10 mouse cellular contexts compared by ENCODE assay signal in genomic region chr3:31259553-31260255, GRCm38 (mm10). TPM values are rescaled to one million over a fixed set of nuclear protein-coding genes. Genes with fewer than 3 reads are reported as not detected.
A peak's percentile ranks its signal among the peaks of the same experiment; 100 is the strongest.
DNase-seq lines count a peak whose midpoint lies in the region; ATAC-seq lines count a peak whose summit lies in the region.
"Had no signal": no experiment of that assay in that cellular context is flagged by ENCODE, and none has a peak within 500 bp of the region (broad histone marks: within the 10 kb centered on the region; RNA-seq: fewer than 3 reads in every experiment).

No protein-coding gene starts in this region.

- 48% methylated on average over 7 of the region's 7 CpGs for WGBS in kidney, embryonic 16.5 days
- 75% methylated on average over 7 of the region's 7 CpGs for WGBS in embryonic facial prominence, embryonic 10.5 days
- 55% methylated on average over 7 of the region's 7 CpGs for WGBS in limb, embryonic 13.5 days
- WGBS in liver, embryonic 11.5 days, result 43% methylated on average over 7 of the region's 7 CpGs

- H3K4me2 ChIP-seq in kidney, embryonic 16.5 days (replicated peaks; ENCODE audit: low read depth, low read length), result no peak overlapping the region
- no peak overlapping the region for H3K4me2 ChIP-seq in limb, embryonic 13.5 days (replicated peaks)
- no peak overlapping the region for H3K4me2 ChIP-seq in liver, embryonic 11.5 days
- H3K4me2 ChIP-seq: forebrain, embryonic 12.5 days; hindbrain, embryonic 15.5 days had no signal

- DNase-seq in cerebellum, adult 9-11 months, result peak; percentile 54
- DNase-seq in cerebellum, postnatal 4 days (ENCODE audit: low spot score in 2 of 2), result no peak
- no peak for DNase-seq in kidney, adult 11 months
- DNase-seq in embryonic facial prominence, embryonic 10.5 days (ENCODE audit: low spot score), result no peak
- no peak for DNase-seq in right cerebral cortex, postnatal 10 days (ENCODE audit: low spot score in 2 of 2)
- DNase-seq in liver, embryonic 11.5 days (ENCODE audit: low spot score), result no peak

- no peaks in the 10 kb centered on the region for H3K9me3 ChIP-seq in kidney, embryonic 16.5 days (ENCODE audit: low read length)
- H3K9me3 ChIP-seq in embryonic facial prominence, embryonic 10.5 days, result no peaks in the 10 kb centered on the region
- no peaks in the 10 kb centered on the region for H3K9me3 ChIP-seq in limb, embryonic 13.5 days
- no peaks in the 10 kb centered on the region for H3K9me3 ChIP-seq in liver, embryonic 11.5 days (ENCODE audit: control insufficient read depth, low read length)
- H3K9me3 ChIP-seq: forebrain, embryonic 12.5 days; hindbrain, embryonic 15.5 days had no signal

- peaks cover 30% of the 10 kb centered on the region for H3K4me1 ChIP-seq in kidney, embryonic 16.5 days (ENCODE audit: insufficient read depth, low read length)
- peaks cover 28% of the 10 kb centered on the region for H3K4me1 ChIP-seq in embryonic facial prominence, embryonic 10.5 days
- peaks cover 30% of the 10 kb centered on the region for H3K4me1 ChIP-seq in limb, embryonic 13.5 days
- no peaks in the 10 kb centered on the region for H3K4me1 ChIP-seq in liver, embryonic 11.5 days (replicated peaks; ENCODE audit: control insufficient read depth, insufficient read depth, low read length)
- H3K4me1 ChIP-seq: hindbrain, embryonic 15.5 days had no signal

- H3K9ac ChIP-seq in kidney, embryonic 16.5 days (replicated peaks; ENCODE audit: low read length), result no peak overlapping the region
- 0 out of 2 replicates have a peak overlapping the region, but pooled peaks have one; percentile 19 for H3K9ac ChIP-seq in limb, embryonic 13.5 days
- H3K9ac ChIP-seq in liver, embryonic 11.5 days (ENCODE audit: low read depth, low read length), result no peak overlapping the region
- H3K9ac ChIP-seq: forebrain, embryonic 12.5 days; hindbrain, embryonic 15.5 days had no signal

- no peaks in the 10 kb centered on the region for H3K27me3 ChIP-seq in kidney, embryonic 16.5 days (ENCODE audit: insufficient read depth, low read length)
- no peaks in the 10 kb centered on the region for H3K27me3 ChIP-seq in embryonic facial prominence, embryonic 10.5 days (replicated peaks; ENCODE audit: low read depth, poor library complexity, severe bottlenecking)
- no peaks in the 10 kb centered on the region for H3K27me3 ChIP-seq in limb, embryonic 13.5 days
- no peaks in the 10 kb centered on the region for H3K27me3 ChIP-seq in liver, embryonic 11.5 days (replicated peaks; ENCODE audit: control insufficient read depth, insufficient read depth, low read length)
- H3K27me3 ChIP-seq: forebrain, embryonic 12.5 days; hindbrain, embryonic 15.5 days had no signal

- peak; percentile 33; the same call in 1 of the 2 replicates for ATAC-seq in kidney, embryonic 16.5 days (ENCODE audit: low FRiP score, low TSS enrichment)
- ATAC-seq in limb, embryonic 13.5 days (ENCODE audit: low FRiP score, low read depth), result peak; percentile 11; the same call in 1 of the 2 replicates
- no peak for ATAC-seq in liver, embryonic 11.5 days (replicated peaks; ENCODE audit: low FRiP score)

- no peak overlapping the region for H3K4me3 ChIP-seq in kidney, embryonic 16.5 days (ENCODE audit: low read length)
- no peak overlapping the region for H3K4me3 ChIP-seq in embryonic facial prominence, embryonic 10.5 days
- H3K4me3 ChIP-seq in limb, embryonic 13.5 days, result no peak overlapping the region
- H3K4me3 ChIP-seq in liver, embryonic 11.5 days (ENCODE audit: low read depth, low read length), result no peak overlapping the region
- H3K4me3 ChIP-seq: forebrain, embryonic 12.5 days; hindbrain, embryonic 15.5 days had no signal

- H3K27ac ChIP-seq in kidney, embryonic 16.5 days (ENCODE audit: low read length), result peak overlapping the region; percentile 86
- H3K27ac ChIP-seq in embryonic facial prominence, embryonic 10.5 days (replicated peaks), result peak overlapping the region; percentile 83
- H3K27ac ChIP-seq in limb, embryonic 13.5 days, result peak overlapping the region; percentile 87
- no peak overlapping the region for H3K27ac ChIP-seq in liver, embryonic 11.5 days (ENCODE audit: low read depth, low read length)
- H3K27ac ChIP-seq: hindbrain, embryonic 15.5 days had no signal

- H3K36me3 ChIP-seq in kidney, embryonic 16.5 days (ENCODE audit: insufficient read depth, low read length), result no peaks in the 10 kb centered on the region
- no peaks in the 10 kb centered on the region for H3K36me3 ChIP-seq in embryonic facial prominence, embryonic 10.5 days (replicated peaks)
- H3K36me3 ChIP-seq in limb, embryonic 13.5 days, result no peaks in the 10 kb centered on the region
- H3K36me3 ChIP-seq in liver, embryonic 11.5 days (ENCODE audit: control insufficient read depth, insufficient read depth, low read length), result no peaks in the 10 kb centered on the region
- H3K36me3 ChIP-seq: forebrain, embryonic 12.5 days; hindbrain, embryonic 15.5 days had no signal

RNA-seq across cellular contexts. Expression of gene Slc7a14, which starts 50.5 kb away (rescaled TPM):
- polyA plus RNA-seq in kidney, embryonic 16.5 days (2015; fragmentation: Nextera tagmentation; extraction: Ambion mirVana), result 0.14 and 0.24 TPM in 2 replicates
- 0.19 and 0.26 TPM in 2 replicates for polyA plus RNA-seq in embryonic facial prominence, embryonic 10.5 days (2016; fragmentation: Nextera tagmentation; extraction: Ambion mirVana)
- polyA plus RNA-seq in limb, embryonic 13.5 days (2015; fragmentation: Nextera tagmentation; extraction: Ambion mirVana), result 0.08 and 0.10 TPM in 2 replicates
- polyA plus RNA-seq in liver, embryonic 11.5 days (2014; fragmentation: Nextera tagmentation; extraction: Ambion mirVana), result 0.08 and 0.13 TPM in 2 replicates
